Mouse (Mus musculus): ENCODE measurements around the gene Tnfrsf18.

Gene Tnfrsf18

DNA sequence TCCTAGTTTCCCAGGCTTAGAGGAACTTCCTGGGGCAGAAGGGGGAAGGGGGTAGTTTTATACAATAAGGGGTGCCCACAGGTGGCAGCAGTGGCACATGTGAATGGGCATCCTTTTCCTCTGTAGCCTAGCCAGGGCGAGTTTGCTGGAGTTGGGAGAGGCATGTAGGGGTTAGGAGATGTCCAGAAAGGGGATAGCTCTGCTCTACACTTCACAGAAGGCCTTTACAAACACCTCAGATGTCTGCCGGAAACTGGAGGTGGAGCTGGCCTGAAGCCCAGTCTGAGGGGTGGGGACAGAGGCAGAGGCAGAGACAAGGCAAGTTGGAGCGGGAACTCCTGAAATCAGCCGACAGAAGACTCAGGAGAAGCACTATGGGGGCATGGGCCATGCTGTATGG, at the start of gene Tnfrsf18:
Gene Tnfrsf18, plus strand, starts transcription at position 152 of the 400 bp plus-strand sequence.
- DNase-seq, result peak; percentile 16 to 17

DNA sequence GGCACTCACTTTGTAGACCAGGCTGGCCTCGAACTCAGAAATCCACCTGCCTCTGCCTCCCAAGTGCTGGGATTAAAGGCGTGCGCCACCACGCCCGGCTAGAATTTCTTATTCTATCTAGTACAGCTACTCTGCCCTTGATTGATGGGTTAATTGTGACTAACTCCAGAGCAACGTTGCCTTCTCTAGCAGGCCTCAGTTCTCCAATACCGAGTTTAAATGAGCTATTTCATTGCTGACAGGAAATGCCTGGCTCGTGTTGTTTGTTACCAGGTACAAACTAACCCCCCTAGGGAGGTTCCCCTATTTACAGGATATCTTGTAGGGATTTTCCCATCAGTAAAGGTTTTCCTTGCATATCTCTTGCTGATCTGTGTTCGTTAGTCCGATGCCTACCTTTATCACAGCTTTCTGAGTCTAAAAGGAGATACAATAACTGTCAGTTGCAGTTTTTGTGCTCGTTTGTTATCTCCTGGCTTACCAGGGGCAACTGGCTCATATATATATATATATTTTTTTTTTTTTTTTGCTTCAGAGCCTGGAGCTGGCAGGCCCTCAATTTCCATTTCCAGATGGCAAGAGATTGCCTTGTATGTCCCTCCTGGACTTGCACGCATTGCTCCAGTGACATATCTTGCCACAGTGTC, 44.4 kb upstream of the Tnfrsf18 start:
- no peak for DNase-seq

DNA sequence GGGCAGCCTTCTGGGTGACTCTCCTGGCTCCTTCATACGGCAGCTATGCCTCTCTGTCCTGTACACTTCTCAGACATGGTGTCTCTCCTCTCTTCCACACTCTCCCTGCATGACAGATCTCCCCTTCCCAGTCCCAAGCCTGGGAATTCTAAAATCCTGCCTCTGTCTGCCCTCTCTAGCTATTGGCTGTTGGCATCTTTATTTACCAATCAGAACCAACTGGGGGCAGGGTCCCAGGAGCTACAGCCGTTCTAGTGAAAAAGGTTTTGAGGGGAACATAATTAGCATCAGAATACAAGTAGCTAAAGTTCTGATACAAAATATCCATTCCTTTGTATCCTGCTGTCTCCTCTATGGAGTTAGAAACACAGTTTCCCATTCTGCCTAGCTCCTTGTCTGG, 42.2 kb upstream of the Tnfrsf18 start:
- DNase-seq, result no peak

DNA sequence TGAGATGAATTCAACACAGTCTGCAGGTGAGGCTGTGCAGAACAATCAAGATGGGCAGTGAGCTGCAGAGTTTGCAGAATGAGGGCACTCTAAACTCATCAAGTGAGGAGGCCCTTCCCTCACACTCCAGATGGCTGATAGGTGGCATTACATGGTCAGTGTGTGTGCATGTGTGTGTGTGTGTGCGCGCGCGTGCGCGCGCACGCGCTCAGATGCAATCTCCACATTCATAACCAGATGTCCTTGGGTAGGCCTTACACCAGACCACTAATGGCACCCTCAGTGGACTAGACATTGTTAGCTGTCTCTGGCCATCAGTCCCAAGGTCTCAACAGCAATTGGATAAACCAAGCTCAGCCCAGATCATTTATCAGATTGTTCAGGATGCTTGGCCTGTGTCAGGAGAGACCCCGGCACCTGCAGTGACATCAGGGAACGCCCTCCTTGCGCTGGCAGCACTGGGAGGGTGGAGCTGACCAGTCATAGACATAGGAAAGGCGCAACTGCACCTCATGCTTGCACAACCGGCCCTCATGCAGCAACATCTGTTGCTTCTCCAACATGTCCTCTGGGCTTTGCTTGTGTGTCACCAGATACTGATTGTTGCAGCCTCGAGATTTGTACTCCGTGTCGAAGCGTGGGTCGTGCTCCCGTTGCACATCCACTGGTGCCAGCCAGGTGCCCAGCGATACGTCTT, 34.6 kb upstream of the Tnfrsf18 start:
- DNase-seq, result no peak

DNA sequence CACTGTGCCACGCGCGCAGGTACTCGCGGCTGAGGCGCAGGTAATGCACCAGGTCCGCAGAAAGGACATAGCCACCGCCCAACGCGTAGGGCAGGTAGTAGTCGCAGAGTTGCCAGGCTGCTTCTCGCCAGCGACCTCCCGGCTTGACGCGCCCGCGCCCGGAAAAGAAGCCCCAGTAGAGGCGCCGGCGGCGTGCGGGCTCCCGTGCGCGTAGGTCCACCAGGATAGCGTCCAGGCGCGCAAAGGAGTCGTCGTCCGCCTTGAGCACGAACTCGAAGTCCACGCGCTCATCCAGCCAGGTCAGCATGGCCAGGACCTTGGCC, 34.1 kb upstream of the Tnfrsf18 start:
- no peak for DNase-seq

DNA sequence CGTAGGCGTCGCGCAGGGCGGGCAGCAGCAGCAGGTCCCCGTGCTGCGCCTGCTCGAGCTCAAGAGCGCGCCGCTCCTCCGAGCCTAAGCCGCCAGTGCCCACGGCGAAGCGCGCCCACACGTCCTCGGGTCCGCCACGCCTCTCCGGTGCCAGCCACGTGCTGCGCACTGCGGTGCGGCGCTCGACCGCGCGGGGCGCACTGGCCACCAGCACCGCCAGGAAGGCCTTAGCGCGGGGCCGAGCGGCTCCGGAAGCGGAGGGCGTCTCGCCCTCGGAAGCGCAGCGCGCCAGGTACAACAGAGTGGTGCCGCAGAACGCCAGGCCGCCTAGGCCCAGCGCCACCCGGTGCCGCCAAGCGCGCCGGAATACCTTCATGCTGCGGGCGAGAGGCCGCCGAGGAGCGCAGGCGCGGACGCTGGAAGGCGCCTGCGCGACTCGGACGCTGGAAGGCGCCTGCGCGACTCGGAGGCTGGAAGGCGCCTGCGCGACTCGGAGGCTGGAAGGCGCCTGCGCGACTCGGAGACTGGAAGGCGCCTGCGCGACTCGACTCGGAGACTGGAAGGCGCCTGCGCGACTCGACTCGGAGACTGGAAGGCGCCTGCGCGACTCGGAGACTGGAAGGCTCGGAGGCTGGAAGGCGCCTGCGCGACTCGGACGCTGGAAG, 33.6 kb upstream of the Tnfrsf18 start, which contains the start of the genes B3galt6 and Sdf4:
Gene B3galt6, minus strand, starts transcription at position 409 of the 665 bp plus-strand sequence.
Gene Sdf4, plus strand, starts transcription at position 632 of the 665 bp plus-strand sequence.
- DNase-seq, result peak; percentile 73 to 92

DNA sequence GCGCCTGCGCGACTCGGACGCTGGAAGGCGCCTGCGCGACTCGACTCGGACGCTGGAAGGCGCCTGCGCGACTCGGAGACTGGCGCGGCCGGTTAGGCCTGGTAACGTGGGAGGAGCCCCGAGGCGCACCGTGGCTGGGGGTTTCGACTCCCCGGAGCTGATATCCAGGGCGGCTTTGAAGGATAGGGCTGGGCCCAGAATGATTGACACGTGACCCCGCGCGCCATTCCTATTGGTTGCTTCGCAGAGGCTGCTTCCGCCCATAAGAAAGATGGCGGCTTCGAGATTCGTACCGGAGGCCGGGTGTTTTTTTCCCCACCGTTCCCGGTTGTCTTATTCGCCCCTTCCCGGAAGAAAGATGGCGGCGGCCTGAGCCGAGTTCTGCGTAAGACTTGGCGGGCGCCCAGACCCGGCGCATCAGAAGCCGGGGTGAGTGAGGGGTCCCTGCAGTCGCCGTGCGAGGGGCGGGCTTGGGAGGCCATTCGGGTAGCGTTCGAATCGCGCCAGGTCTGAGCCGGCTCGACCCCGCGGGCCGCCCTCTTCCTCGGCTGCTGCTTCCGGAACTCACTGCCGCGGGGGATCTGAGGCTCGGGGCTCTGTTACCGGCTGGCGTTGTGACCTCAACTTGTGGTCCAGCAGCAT, 32.9 kb upstream of the Tnfrsf18 start:
- peak; percentile 95 to 96 for DNase-seq

DNA sequence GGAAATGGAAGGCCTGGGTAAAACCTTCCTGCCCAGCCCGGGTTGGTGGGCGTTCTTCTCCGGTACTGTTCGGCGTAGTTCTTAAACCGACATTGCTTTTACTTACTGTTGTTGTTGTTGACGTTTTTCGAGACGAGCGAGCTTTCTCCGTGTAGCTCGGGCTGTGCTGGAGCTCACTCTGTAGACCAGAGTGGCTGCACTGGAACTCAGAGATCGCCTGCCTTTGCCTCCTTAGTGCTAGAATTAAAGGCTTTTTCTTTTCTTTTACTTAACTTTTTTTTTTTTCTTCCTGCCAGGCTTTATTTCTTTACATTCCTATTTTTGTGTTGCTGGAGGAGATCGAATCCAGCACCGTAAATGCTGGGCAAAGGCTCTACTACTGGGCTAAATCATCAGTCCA, 32.4 kb upstream of the Tnfrsf18 start:
- no peak for DNase-seq

DNA sequence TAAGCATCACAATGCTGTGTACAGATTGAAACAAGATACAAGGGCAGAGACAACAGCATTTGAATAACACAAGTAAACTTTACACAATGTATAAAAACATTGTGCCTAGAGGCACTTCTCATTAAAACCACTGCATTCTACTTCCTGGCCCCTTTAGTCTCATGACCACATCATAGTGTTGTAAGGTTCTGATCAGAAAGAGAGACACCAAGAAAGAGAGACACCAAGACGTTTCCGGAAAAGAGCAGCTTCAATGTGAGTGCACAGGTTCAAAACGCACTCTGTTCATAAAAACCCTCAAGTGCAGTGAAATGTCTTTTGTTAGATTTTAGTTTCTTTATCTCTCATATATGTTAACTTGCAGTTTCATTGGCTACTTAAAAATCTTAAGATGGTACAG, 21.9 kb upstream of the Tnfrsf18 start:
- DNase-seq, result no peak

DNA sequence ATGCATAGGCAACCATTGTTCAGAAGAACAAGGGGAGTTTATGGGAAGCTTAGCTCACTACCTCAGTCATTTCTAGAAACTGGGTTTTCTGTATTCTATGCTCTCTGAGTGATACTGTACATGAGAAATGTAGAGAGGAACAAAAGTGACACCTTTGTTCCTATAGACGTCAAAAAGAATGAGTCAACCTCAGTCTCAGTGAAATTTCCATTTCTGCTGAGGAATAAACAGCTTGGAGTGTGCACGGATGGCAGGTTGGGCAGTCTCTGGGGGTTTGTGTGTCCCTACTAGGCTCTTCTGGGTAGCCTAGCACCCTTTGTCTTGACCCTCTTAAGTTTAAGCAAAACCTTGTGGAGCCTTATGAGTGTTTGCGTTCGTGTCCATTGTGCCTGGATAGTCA, 17.6 kb upstream of the Tnfrsf18 start:
- no peak for DNase-seq

DNA sequence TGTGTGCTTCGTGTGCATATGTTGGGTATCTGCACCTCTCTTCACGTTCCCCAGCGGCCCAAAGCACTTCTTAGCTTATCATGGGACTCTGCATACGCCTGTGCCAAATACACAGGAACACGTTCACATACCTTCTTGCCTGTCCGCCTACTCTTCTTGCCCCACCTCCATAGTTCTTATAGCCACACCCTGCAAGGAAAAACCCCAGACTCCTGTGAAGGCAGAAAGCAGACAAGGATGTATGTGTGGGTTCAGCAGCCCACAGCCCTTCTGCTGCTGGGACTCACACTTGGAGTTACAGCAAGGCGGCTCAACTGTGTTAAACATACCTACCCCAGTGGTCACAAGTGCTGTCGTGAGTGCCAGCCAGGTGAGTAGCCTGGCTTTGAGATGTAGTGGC, 12.3 kb upstream of the Tnfrsf18 start, which contains the start of gene Tnfrsf4:
Gene Tnfrsf4, plus strand, starts transcription at position 207 of the 400 bp plus-strand sequence.
- no peak for DNase-seq

DNA sequence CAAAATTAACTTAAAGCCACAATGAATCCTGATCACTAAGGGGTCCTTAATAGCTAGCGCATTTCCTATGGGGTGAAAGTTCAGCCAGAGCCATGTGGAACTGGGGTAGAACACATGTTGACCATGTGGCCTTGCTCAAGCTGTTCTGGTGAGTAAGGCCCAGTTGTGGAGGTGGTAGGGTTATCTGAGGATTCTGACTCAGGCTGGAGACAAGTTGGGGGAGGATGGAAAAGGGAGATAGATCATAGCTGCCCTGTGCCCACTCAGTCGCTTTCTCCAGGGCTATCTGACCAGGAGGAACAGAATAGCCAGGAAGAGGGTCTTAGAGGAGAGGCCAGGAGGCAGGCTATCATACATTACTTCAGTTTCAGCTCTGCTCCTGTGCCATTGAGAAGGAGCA, 11.5 kb upstream of the Tnfrsf18 start:
- DNase-seq, result no peak

DNA sequence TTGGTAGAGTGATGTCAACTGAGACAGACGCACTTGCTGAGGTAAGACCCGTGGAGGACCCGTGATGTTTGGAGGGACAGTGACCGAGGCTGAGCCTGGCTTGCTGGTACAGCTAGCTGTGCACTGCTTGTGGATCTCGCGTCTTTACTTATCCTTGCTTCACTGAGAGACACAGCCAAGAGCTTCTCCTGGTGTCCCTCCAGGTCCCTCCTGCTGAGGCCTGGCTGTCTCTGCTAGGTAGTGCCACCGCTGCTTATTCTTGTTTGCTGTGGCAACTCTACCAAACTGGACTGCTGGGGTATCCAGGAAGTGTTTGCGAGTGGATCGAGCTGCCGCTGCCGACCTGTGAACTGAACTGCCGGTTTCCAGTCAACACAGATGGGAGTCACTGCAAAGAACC, 6.2 kb upstream of the Tnfrsf18 start:
- DNase-seq, result no peak

DNA sequence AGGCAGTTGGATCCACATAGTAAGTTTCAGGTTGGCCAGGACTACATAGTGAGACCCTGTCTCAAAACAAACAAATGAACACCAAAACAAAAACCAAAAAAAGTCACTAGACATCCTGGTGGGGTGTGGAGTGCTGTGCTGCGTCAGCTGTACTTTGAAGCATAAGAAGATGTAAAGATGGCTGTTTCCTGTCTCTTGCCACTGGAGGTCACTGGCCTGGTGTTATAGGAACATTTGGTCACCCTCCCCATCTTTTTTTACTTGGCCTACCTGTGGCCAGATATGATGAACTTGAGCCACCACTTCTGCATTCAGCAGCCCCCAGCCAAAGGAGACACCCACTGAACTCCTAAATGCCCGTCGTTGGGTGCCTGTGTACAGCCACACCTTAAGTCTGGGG, 4.6 kb upstream of the Tnfrsf18 start:
- DNase-seq, result no peak

DNA sequence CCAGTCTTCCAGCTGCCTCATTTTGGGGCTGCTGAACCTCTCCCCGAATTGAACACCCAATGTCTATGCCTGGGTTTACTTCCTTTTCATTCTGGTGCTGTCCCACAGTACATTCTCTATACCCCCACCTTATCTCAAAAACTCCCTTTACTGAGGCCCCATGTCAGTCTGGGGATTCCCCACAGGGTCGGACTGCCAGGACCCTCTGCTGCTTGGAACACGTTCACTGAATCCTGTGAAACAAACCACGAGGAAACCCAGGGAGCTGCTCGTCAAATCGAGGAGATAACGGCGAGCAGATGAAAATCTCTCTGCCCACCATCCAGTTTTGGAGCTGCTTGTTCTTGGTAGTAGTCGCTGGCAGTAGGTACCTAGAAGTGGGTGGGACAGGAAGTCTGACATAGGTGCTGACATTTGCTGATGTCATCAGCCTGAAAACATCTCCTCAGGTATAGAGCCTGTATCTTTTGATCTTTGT, 4.0 kb upstream of the Tnfrsf18 start:
- DNase-seq, result no peak

DNA sequence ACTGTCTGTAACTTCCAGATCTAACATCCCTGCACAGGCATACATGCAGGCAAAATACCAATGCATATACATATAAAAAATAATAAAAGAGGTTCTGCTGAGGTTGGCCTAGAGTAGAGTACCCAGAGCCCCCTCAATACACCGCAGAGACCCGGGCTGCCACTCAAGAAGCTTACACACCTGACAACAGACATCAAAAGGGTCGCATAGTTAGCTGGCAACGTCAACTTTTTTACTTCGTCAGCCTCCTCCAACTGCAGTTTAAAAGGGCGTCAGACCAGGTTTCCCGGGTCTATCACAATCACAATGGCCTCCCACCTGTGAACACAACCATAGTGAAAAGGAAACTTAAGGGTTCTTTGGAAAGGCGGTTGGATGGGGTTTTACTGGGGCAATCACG, 2.4 kb upstream of the Tnfrsf18 start:
- no peak for DNase-seq

DNA sequence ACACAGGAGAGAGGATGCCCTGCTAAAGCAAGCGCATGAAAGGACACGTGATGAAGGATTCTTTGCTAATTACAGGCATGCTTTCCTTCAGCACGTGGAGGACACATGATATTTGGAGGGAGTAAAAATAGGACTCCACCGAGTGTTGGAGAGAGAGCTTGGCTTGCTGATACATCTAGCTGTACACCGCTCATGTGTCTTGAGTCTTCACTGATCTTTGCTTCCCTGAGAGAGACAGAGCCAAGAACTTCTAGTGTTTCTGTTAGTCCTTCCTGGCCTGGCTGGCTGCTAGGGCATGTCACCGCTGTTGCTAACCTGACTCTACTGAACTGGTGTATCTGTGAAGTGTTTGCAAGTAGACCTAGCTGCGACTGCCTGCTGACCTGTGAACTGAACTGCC, 1.8 kb upstream of the Tnfrsf18 start:
- DNase-seq, result no peak

DNA sequence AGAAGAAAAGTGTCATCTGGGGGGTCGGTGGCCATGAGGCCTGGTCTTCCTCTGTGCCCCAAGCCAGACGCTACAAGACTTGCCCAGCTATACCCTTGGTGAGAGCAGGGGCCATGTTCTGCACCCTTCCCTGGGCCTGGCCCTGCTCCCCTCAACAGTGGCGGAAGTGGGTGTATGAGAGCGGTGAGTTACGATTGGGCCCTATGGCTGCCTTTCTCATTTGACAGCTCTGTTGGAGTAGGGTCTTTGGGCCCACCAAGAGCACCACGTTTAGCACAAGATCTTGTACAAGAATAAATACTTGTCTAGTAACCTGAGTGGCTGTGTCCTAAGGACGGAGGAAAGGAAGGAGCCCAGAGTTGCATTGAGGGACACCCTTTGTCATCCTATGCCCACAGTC, 2.6 kb downstream of the Tnfrsf18 start:
- DNase-seq, result no peak

DNA sequence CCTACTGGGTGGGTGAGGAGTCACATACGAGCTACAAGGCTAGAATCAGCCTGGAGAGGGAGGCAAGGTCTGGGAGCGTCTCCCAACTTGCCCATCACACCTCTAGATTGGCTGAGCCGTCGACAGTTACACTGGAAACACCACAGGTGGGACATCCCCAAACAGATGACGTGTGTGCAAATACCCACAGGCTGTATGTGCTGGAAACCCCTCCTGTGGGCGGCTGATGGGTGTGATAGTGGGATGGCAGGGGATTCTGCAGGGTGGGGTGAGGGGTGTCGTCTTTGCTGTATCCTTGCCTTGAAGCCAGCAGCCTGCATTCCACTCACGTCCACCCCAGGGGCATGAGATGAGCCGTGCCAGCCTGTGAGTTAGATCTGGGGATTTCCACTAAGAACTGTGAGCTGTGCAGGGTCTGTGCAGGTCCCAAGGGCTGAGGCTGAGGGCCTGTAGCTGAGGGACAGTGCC, 4.7 kb downstream of the Tnfrsf18 start:
- DNase-seq, result peak in 1 of 2 experiments; percentile 19

DNA sequence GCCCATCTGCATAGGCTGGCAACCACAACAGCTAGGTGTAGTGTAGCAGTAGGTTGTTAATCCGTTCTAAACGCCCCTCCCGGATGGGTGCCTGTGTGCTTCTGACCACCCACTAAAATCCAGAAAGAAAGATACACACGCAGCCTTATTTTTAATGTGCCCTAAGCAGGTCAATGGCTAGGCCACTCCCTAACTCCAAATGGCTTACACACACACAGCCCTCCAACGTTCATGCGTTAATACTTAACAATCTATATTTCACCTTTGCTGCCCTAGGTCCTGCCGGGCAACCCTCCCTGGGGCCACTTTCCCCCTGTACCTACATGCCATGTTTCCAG, 5.3 kb downstream of the Tnfrsf18 start:
- no peak for DNase-seq

DNA sequence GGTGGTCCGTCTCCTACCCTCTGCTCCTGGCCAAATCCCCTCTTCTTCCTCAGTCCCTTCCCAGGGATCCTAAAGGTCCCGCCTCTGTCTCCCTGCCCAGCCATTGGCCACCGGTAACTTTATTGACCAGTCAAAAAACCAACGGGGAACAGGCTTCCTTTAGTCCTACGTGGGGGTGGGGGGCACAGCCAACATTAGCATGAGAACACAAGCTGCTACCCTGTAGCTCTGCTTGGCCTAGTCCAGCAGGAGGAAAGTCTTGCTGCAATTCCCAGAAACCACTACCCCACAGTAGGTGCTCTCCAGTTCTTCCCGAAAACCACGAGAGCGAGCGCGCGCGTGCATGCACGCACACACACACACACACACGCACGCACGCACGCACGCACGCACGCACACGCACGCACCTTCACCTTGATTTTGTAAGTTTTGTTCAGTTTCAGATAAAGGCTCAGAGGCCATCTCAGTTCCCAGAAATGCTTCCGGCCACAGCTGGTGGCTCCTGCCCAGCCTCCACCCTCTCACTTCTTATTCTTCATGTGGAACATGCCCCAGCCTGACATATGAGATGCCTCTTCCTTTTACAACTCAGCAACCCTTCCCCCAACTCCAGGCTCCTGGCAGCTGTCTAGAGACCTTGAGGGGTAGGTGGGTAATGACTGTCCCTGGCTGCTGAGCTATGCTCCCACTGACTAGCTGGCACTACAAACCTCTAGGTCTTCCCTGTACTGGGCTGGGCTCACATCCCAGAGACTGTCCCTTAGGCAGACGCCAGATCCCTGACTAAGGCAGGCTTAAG, 5.8 kb downstream of the Tnfrsf18 start:
- DNase-seq, result peak; percentile 83 to 90

DNA sequence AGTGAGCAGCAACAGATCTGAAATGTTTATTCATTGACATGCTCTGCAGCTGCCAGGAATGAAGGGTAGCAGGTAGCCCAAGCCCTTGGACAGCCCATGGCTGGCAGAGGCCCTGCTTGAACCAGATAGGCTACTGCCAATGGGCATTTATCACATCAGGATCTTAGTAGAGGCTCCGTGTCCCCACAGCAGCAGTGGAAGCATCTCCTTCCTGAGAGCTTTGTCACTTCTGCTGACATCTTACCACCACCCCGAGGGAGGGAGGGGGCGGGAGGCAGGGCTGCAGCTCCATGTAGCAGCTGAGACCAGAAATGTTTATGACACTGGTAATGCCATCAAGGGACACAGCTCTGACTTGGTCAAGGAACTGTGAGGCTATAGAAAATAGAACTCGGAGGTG, 6.9 kb downstream of the Tnfrsf18 start:
- no peak for DNase-seq

Measured in cerebellum, adult 18-20 months (tissue).